9 mouse cellular contexts compared by ENCODE assay signal in the genomic region with DNA sequence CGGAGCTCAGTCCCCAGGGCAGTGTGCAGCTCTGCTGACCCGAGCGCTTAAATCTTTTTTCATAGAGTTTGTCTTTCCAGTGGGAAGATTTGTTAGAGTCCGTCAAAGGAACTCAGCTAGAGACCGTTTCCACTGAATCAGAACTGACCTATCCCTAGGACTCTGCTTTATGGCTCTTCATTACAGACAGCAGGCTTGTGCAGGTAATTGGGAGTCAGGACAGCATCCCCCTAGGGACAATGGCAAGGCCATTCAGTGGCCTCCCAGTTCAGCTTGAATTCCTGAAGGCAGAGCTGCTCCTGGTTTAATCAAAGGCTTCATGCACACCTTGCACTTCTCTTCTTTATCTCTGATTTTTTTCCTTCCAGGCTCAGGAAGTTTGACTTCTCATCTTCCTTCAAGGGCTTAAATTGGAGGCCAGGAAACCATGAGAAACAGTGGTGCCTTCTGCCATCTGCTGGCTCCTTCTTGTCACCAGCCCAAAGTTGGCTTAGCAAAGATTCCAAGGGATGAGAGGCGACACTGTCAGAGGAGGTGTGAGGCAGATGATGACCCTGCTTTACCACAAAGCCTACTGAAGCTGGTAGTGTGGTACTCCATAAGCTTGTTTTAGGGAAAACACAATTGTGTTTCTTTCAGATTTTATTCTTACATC.
DNase-seq lines count a peak whose midpoint lies in the region; ATAC-seq and TF ChIP-seq lines count a peak whose summit lies in the region.
"Had no signal": no experiment of that assay in that cellular context is flagged by ENCODE, and none has a peak within 500 bp of the region (broad histone marks: within the 10 kb centered on the region; RNA-seq: fewer than 3 reads in every experiment).

No protein-coding gene starts in this region.

- 67% methylated on average over 6 of the region's 6 CpGs for WGBS in cerebellum, adult 2 months

- H3K4me1 ChIP-seq in cerebellum, adult 2 months (ENCODE audit: control insufficient read depth, insufficient read depth, low read length) = peaks cover 3% of the 10 kb centered on the region; the same call in 1 of the 2 replicates

- no peak for ATAC-seq in CD4-positive, CD25-positive, alpha-beta regulatory T cell, adult 4 months

- intact Hi-C loops in left cerebral cortex, postnatal 10 days (cut with DNase I) = loop anchor here (2.0 kb wide), 1 partner anchor 252 kb away; no protein-coding TSS in a partner anchor

- DNase-seq in layer of hippocampus, adult 18-20 months (ENCODE audit: low spot score in 2 of 2) = peak; percentile 37 to 70
- DNase-seq in layer of hippocampus, adult 9-11 months = no peak
- peak; percentile 68 to 71 for DNase-seq in cerebellum, adult 2 months
- peak; percentile 30 to 47 for DNase-seq in frontal cortex, postnatal 14 days (ENCODE audit: low spot score in 2 of 2)
- peak; percentile 31 to 45 for DNase-seq in left cerebral cortex, postnatal 10 days (ENCODE audit: extremely low spot score in 1 of 2, low spot score in 2 of 2)
- peak; percentile 57 to 72 for DNase-seq in right cerebral cortex, postnatal 10 days (ENCODE audit: low spot score in 2 of 2)
- DNase-seq in thymus, postnatal 0 days (ENCODE audit: low spot score) = no peak

- H3K27me3 ChIP-seq in cerebellum, adult 2 months (ENCODE audit: control insufficient read depth, insufficient read depth, low read length) = no peaks in the 10 kb centered on the region
- H3K27me3 ChIP-seq: heart, embryonic 13.5 days had no signal

- no peak for TF ChIP-seq POLR2A in cerebellum, adult 2 months (IDR thresholded peaks at IDR 0.05; ENCODE audit: borderline replicate concordance, insufficient read depth, low read length)

- no peak overlapping the region for H3K27ac ChIP-seq in cerebellum, adult 2 months (ENCODE audit: insufficient read depth, low read length)
- H3K27ac ChIP-seq: heart, embryonic 13.5 days had no signal

- no peak overlapping the region for H3K4me3 ChIP-seq in cerebellum, adult 2 months (replicated peaks; ENCODE audit: insufficient read depth, low read depth, low read length)
- H3K4me3 ChIP-seq: heart, embryonic 13.5 days had no signal

- peak; percentile 86 for TF ChIP-seq CTCF in cerebellum, adult 2 months (IDR thresholded peaks at IDR 0.05; ENCODE audit: borderline replicate concordance, insufficient read depth, low read depth, low read length)

Comparison
In these comparisons a context has a peak if more than half of its experiments do, and no peak if none do; other contexts are left out.
1. DNase-seq: peak in layer of hippocampus, adult 18-20 months (2 of 2), cerebellum, adult 2 months (2 of 2), frontal cortex, postnatal 14 days (2 of 2), left cerebral cortex, postnatal 10 days (2 of 2) and right cerebral cortex, postnatal 10 days (2 of 2); none in layer of hippocampus, adult 9-11 months (single experiment) and thymus, postnatal 0 days (single experiment).